Mouse (Mus musculus) hindbrain, embryonic 13.5 days (tissue): ENCODE results near the gene Hist1h2ae. TPM values are rescaled to one million over a fixed set of nuclear protein-coding genes. Genes with fewer than 3 reads are reported as not detected.
A peak's percentile ranks its signal among the peaks of the same experiment; 100 is the strongest.

ENCODE experiments used
- ATAC-seq: fragments of 200-750 bp; cut with Nextera tagmentation; 2 replicates; pipeline ENCODE4 v1.8.0; 2017; ENCODE audit warnings: moderate TSS enrichment; ENCODE audit not compliant: low FRiP score
- H3K27ac ChIP-seq: fragments of 300-500 bp; sonication (generic); 2 replicates; pipeline ENCODE4 v1.5.1; 2015; ENCODE audit warnings: inconsistent platforms, mild to moderate bottlenecking, moderate library complexity
- H3K27me3 ChIP-seq: fragments of 300-500 bp; sonication (generic); 2 replicates; pipeline ENCODE4 v1.6.1; 2015; ENCODE audit warnings: mild to moderate bottlenecking, inconsistent platforms
- H3K36me3 ChIP-seq: fragments of 300-500 bp; sonication (generic); 2 replicates; pipeline ENCODE4 v1.6.1; 2015; ENCODE audit warnings: mild to moderate bottlenecking, inconsistent platforms
- H3K4me1 ChIP-seq: fragments of 300-500 bp; sonication (generic); replicated peaks from 2 replicates; pipeline ENCODE4 v1.6.1; 2015; ENCODE audit warnings: inconsistent platforms
- H3K4me2 ChIP-seq: fragments of 300-500 bp; sonication (generic); 2 replicates; pipeline ENCODE4 v1.6.1; 2015; ENCODE audit warnings: inconsistent platforms, mild to moderate bottlenecking, moderate library complexity
- H3K4me3 ChIP-seq: fragments of 300-500 bp; sonication (generic); 2 replicates; pipeline ENCODE4 v1.5.1; 2015; ENCODE audit warnings: mild to moderate bottlenecking, inconsistent platforms
- H3K9ac ChIP-seq: fragments of 300-500 bp; sonication (generic); 2 replicates; pipeline ENCODE4 v1.6.1; 2015; ENCODE audit warnings: mild to moderate bottlenecking, inconsistent platforms
- H3K9me3 ChIP-seq: fragments of 300-500 bp; sonication (generic); 2 replicates; pipeline ENCODE4 v1.6.1; 2016; ENCODE audit warnings: inconsistent platforms
- WGBS: fragments of 180-500 bp; shearing (Covaris S2); methylation state at CpG from one replicate; pipeline ENCODE4 v1.1.7; 2015; 5-methylcytosine and 5-hydroxymethylcytosine counted together
- polyA plus RNA-seq: library from polyadenylated mRNA; unstranded; fragments of >200 nt; fragmentation: Nextera tagmentation; extraction: Ambion mirVana; gene quantifications from 2 replicates; pipeline ENCODE4 v1.2.1, GENCODE M21; 2015

Gene Hist1h2ae
- 26.4 and 29.3 TPM in 2 replicates for polyA plus RNA-seq

GRCm38 (mm10) chr13:23571022-23571503, at the start of gene Hist1h2ae, which contains the start of gene Hist1h2bg:
TSS of gene Hist1h2ae (minus strand) at chr13:23571220.
TSS of gene Hist1h2bg (plus strand) at chr13:23571396.
- no peaks in the 10 kb centered on the region for H3K36me3 ChIP-seq
- peak; percentile 92 for ATAC-seq
- no peaks in the 10 kb centered on the region for H3K27me3 ChIP-seq
- H3K27ac ChIP-seq = peak within 1 kb of the TSS; percentile 96
- H3K4me3 ChIP-seq = peak within 1 kb of the TSS; percentile 50
- H3K4me2 ChIP-seq = peak within 1 kb of the TSS; percentile 74
- peaks cover 28% of the 10 kb centered on the region for H3K4me1 ChIP-seq
- WGBS = under 1% methylated on average over 18 of the region's 18 CpGs
- peak within 1 kb of the TSS; percentile 81 for H3K9ac ChIP-seq
- H3K9me3 ChIP-seq = no peaks in the 10 kb centered on the region

- Histone ChIP-seq H3K4me3 (peak overlapping the region; percentile 63), H3K9me3 (no peaks in the 10 kb centered on the region), H3K4me1 (peaks cover 15% of the 10 kb centered on the region), H3K9ac (peak overlapping the region; percentile 73), H3K4me2 (peak overlapping the region; percentile 99), H3K27me3 (no peaks in the 10 kb centered on the region), H3K36me3 (no peaks in the 10 kb centered on the region), H3K27ac (peak overlapping the region; percentile 92)
- no peak for ATAC-seq
- WGBS = 59% methylated on average over 12 of the region's 12 CpGs
Measured at GRCm38 (mm10) chr13:23620056-23620732, 49.2 kb upstream of the Hist1h2ae start.

GRCm38 (mm10) chr13:23611638-23612037, 40.6 kb upstream of the Hist1h2ae start:
- no peaks in the 10 kb centered on the region for H3K9me3 ChIP-seq
- no peaks in the 10 kb centered on the region for H3K4me1 ChIP-seq
- ATAC-seq = no peak
- no peak overlapping the region for H3K27ac ChIP-seq
- no peaks in the 10 kb centered on the region for H3K27me3 ChIP-seq
- no peak overlapping the region for H3K4me2 ChIP-seq
- no peak overlapping the region for H3K4me3 ChIP-seq
- no peaks in the 10 kb centered on the region for H3K36me3 ChIP-seq
- H3K9ac ChIP-seq = no peak overlapping the region
- WGBS = 96% methylated on average over 3 of the region's 3 CpGs

- Histone ChIP-seq H3K4me2 (no peak overlapping the region), H3K9me3 (no peaks in the 10 kb centered on the region), H3K36me3 (no peaks in the 10 kb centered on the region), H3K9ac (no peak overlapping the region), H3K4me1 (no peaks in the 10 kb centered on the region), H3K27me3 (no peaks in the 10 kb centered on the region), H3K4me3 (no peak overlapping the region), H3K27ac (no peak overlapping the region)
- 77% methylated on average over 2 of the region's 2 CpGs for WGBS
- ATAC-seq = no peak
Measured at GRCm38 (mm10) chr13:23610393-23610792, 39.4 kb upstream of the Hist1h2ae start.

GRCm38 (mm10) chr13:23609844-23610243, 38.8 kb upstream of the Hist1h2ae start:
- Histone ChIP-seq H3K4me3 (no peak overlapping the region), H3K36me3 (no peaks in the 10 kb centered on the region), H3K9ac (no peak overlapping the region), H3K4me2 (no peak overlapping the region), H3K4me1 (no peaks in the 10 kb centered on the region), H3K27me3 (no peaks in the 10 kb centered on the region), H3K9me3 (no peaks in the 10 kb centered on the region), H3K27ac (no peak overlapping the region)
- ATAC-seq = no peak

- H3K36me3 ChIP-seq = no peaks in the 10 kb centered on the region
- 90% methylated on average over 4 of the region's 4 CpGs for WGBS
- H3K4me2 ChIP-seq = no peak overlapping the region
- no peak overlapping the region for H3K27ac ChIP-seq
- no peak overlapping the region for H3K9ac ChIP-seq
- ATAC-seq = no peak
- H3K9me3 ChIP-seq = no peaks in the 10 kb centered on the region
- no peak overlapping the region for H3K4me3 ChIP-seq
- no peaks in the 10 kb centered on the region for H3K4me1 ChIP-seq
- no peaks in the 10 kb centered on the region for H3K27me3 ChIP-seq
Measured at GRCm38 (mm10) chr13:23609209-23609608, 38.2 kb upstream of the Hist1h2ae start.

GRCm38 (mm10) chr13:23605052-23605451, 34.0 kb upstream of the Hist1h2ae start:
- H3K9me3 ChIP-seq = no peaks in the 10 kb centered on the region
- H3K4me3 ChIP-seq = no peak overlapping the region
- no peaks in the 10 kb centered on the region for H3K27me3 ChIP-seq
- no peak for ATAC-seq
- no peaks in the 10 kb centered on the region for H3K36me3 ChIP-seq
- WGBS = 84% methylated on average over 3 of the region's 3 CpGs
- H3K27ac ChIP-seq = no peak overlapping the region
- H3K9ac ChIP-seq = no peak overlapping the region
- H3K4me1 ChIP-seq = no peaks in the 10 kb centered on the region
- H3K4me2 ChIP-seq = no peak overlapping the region

- Histone ChIP-seq H3K4me2 (no peak overlapping the region), H3K9ac (no peak overlapping the region), H3K4me3 (no peak overlapping the region), H3K4me1 (no peaks in the 10 kb centered on the region), H3K27ac (no peak overlapping the region), H3K9me3 (no peaks in the 10 kb centered on the region), H3K27me3 (no peaks in the 10 kb centered on the region), H3K36me3 (no peaks in the 10 kb centered on the region)
- 91% methylated on average over 3 of the region's 3 CpGs for WGBS
- ATAC-seq = no peak
Measured at GRCm38 (mm10) chr13:23604452-23604851, 33.4 kb upstream of the Hist1h2ae start.

GRCm38 (mm10) chr13:23603182-23603699, 32.2 kb upstream of the Hist1h2ae start:
- Histone ChIP-seq H3K9me3 (no peaks in the 10 kb centered on the region), H3K9ac (no peak overlapping the region), H3K36me3 (no peaks in the 10 kb centered on the region), H3K27ac (no peak overlapping the region), H3K27me3 (no peaks in the 10 kb centered on the region), H3K4me3 (no peak overlapping the region), H3K4me2 (no peak overlapping the region), H3K4me1 (no peaks in the 10 kb centered on the region)
- no peak for ATAC-seq
- WGBS = 86% methylated on average over 7 of the region's 7 CpGs

GRCm38 (mm10) chr13:23597957-23598356, 26.9 kb upstream of the Hist1h2ae start:
- H3K4me3 ChIP-seq = no peak overlapping the region
- WGBS = 8% methylated on average over 9 of the region's 9 CpGs
- no peak overlapping the region for H3K4me2 ChIP-seq
- ATAC-seq = no peak
- no peaks in the 10 kb centered on the region for H3K4me1 ChIP-seq
- no peaks in the 10 kb centered on the region for H3K9me3 ChIP-seq
- no peak overlapping the region for H3K9ac ChIP-seq
- H3K36me3 ChIP-seq = no peaks in the 10 kb centered on the region
- no peak overlapping the region for H3K27ac ChIP-seq
- H3K27me3 ChIP-seq = no peaks in the 10 kb centered on the region

- H3K9me3 ChIP-seq = no peaks in the 10 kb centered on the region
- WGBS = 86% methylated on average over 7 of the region's 7 CpGs
- no peaks in the 10 kb centered on the region for H3K27me3 ChIP-seq
- H3K4me1 ChIP-seq = no peaks in the 10 kb centered on the region
- no peak overlapping the region for H3K9ac ChIP-seq
- no peak overlapping the region for H3K27ac ChIP-seq
- H3K36me3 ChIP-seq = no peaks in the 10 kb centered on the region
- no peak overlapping the region for H3K4me2 ChIP-seq
- ATAC-seq = no peak
- H3K4me3 ChIP-seq = no peak overlapping the region
Measured at GRCm38 (mm10) chr13:23595622-23596372, 24.8 kb upstream of the Hist1h2ae start.

- Histone ChIP-seq H3K4me1 (no peaks in the 10 kb centered on the region), H3K36me3 (no peaks in the 10 kb centered on the region), H3K27ac (no peak overlapping the region), H3K27me3 (no peaks in the 10 kb centered on the region), H3K9ac (no peak overlapping the region), H3K4me2 (no peak overlapping the region), H3K4me3 (no peak overlapping the region), H3K9me3 (no peaks in the 10 kb centered on the region)
- WGBS = 85% methylated on average over 2 of the region's 2 CpGs
- no peak for ATAC-seq
Measured at GRCm38 (mm10) chr13:23595185-23595584, 24.2 kb upstream of the Hist1h2ae start.
